Mouse (Mus musculus): ENCODE measurements around the gene Nle1. TPM values are rescaled to one million over a fixed set of nuclear protein-coding genes. Genes with fewer than 3 reads are reported as not detected.
"Not testable (repeated sequence)": the region's sequence is repeated elsewhere in the genome, so short reads cannot be mapped to it uniquely, and the experiment has no call there.

Gene Nle1
- polyA plus RNA-seq, 1 experiment from 2014 or later, result 9.2 TPM

- 2% methylated on average over 75 of the region's 85 CpGs for WGBS (ENCODE audit: insufficient replicate concordance)
- not testable (repeated sequence) for H3K4me1 ChIP-seq (ENCODE audit: insufficient read depth); H3K9me3 ChIP-seq (ENCODE audit: low read length); H3K27ac ChIP-seq (ENCODE audit: low read depth); H3K36me3 ChIP-seq (replicated peaks; ENCODE audit: insufficient read depth, low read length); ATAC-seq; DNase-seq
- Histone ChIP-seq H3K4me3 (ENCODE audit: low read depth, low read length) (peak overlapping the region; percentile 49), H3K27me3 (ENCODE audit: insufficient read depth, low read length) (peaks cover 56% of the 10 kb centered on the region), H3K4me2 (ENCODE audit: low read depth, low read length) (peak overlapping the region; percentile 70), H3K9ac (replicated peaks) (0 out of 2 replicates have a peak overlapping the region, but pooled peaks have one; percentile 26)
Measured at GRCm38 (mm10) chr11:82930391-82930955, 22.3 kb upstream of the Nle1 start.

- Histone ChIP-seq H3K4me3 (ENCODE audit: low read depth, low read length) (no peak overlapping the region), H3K9ac (replicated peaks) (no peak overlapping the region), H3K9me3 (ENCODE audit: low read length) (no peaks in the 10 kb centered on the region), H3K27me3 (ENCODE audit: insufficient read depth, low read length) (peaks cover 56% of the 10 kb centered on the region), H3K4me2 (ENCODE audit: low read depth, low read length) (no peak overlapping the region), H3K27ac (ENCODE audit: low read depth) (no peak overlapping the region), H3K4me1 (ENCODE audit: insufficient read depth) (peaks cover 2% of the 10 kb centered on the region; the same call in 1 of the 2 replicates), H3K36me3 (replicated peaks; ENCODE audit: insufficient read depth, low read length) (no peaks in the 10 kb centered on the region)
- 36% methylated on average over 3 of the region's 3 CpGs for WGBS (ENCODE audit: insufficient replicate concordance)
- TF ChIP-seq EP300 (IDR thresholded peaks at IDR 0.05; ENCODE audit: low read depth) (no peak), CTCF (IDR thresholded peaks at IDR 0.05; ENCODE audit: low read depth) (no peak)
- ATAC-seq (no peak), DNase-seq (no peak)
Measured at GRCm38 (mm10) chr11:82929633-82929950, 21.4 kb upstream of the Nle1 start.

GRCm38 (mm10) chr11:82928897-82929632 is 20.9 kb upstream of the Nle1 start:
- DNase-seq (no peak), ATAC-seq (no peak)
- H3K9me3 ChIP-seq (ENCODE audit: low read length), result no peaks in the 10 kb centered on the region
- TF ChIP-seq CTCF (IDR thresholded peaks at IDR 0.05; ENCODE audit: low read depth), result no peak
- TF ChIP-seq EP300 (IDR thresholded peaks at IDR 0.05; ENCODE audit: low read depth), result no peak
- H3K4me1 ChIP-seq (ENCODE audit: insufficient read depth), result peaks cover 2% of the 10 kb centered on the region; the same call in 1 of the 2 replicates
- no peaks in the 10 kb centered on the region for H3K36me3 ChIP-seq (replicated peaks; ENCODE audit: insufficient read depth, low read length)
- 44% methylated on average over 20 of the region's 20 CpGs for WGBS (ENCODE audit: insufficient replicate concordance)
- H3K27me3 ChIP-seq (ENCODE audit: insufficient read depth, low read length), result peaks cover 50% of the 10 kb centered on the region
- no peak overlapping the region for H3K27ac ChIP-seq (ENCODE audit: low read depth)
- H3K4me3 ChIP-seq (ENCODE audit: low read depth, low read length), result no peak overlapping the region
- H3K9ac ChIP-seq (replicated peaks), result no peak overlapping the region
- no peak overlapping the region for H3K4me2 ChIP-seq (ENCODE audit: low read depth, low read length)

GRCm38 (mm10) chr11:82923910-82924309 is 15.7 kb upstream of the Nle1 start:
- H3K27me3 ChIP-seq (ENCODE audit: insufficient read depth, low read length), result peaks cover 16% of the 10 kb centered on the region; the same call in 1 of the 2 replicates
- not testable (repeated sequence) for ATAC-seq; H3K27ac ChIP-seq (ENCODE audit: low read depth); H3K9ac ChIP-seq (replicated peaks); H3K4me2 ChIP-seq (ENCODE audit: low read depth, low read length); H3K4me1 ChIP-seq (ENCODE audit: insufficient read depth); H3K9me3 ChIP-seq (ENCODE audit: low read length); H3K4me3 ChIP-seq (ENCODE audit: low read depth, low read length); DNase-seq; H3K36me3 ChIP-seq (replicated peaks; ENCODE audit: insufficient read depth, low read length)
- 77% methylated on average over 6 of the region's 6 CpGs for WGBS (ENCODE audit: insufficient replicate concordance)

- Histone ChIP-seq H3K4me2 (ENCODE audit: low read depth, low read length) (no peak overlapping the region), H3K9ac (replicated peaks) (no peak overlapping the region), H3K9me3 (ENCODE audit: low read length) (no peaks in the 10 kb centered on the region), H3K4me1 (ENCODE audit: insufficient read depth) (no peaks in the 10 kb centered on the region), H3K27me3 (ENCODE audit: insufficient read depth, low read length) (peaks cover 15% of the 10 kb centered on the region; the same call in 1 of the 2 replicates), H3K27ac (ENCODE audit: low read depth) (no peak overlapping the region), H3K4me3 (ENCODE audit: low read depth, low read length) (no peak overlapping the region), H3K36me3 (replicated peaks; ENCODE audit: insufficient read depth, low read length) (no peaks in the 10 kb centered on the region)
- DNase-seq (no peak), ATAC-seq (no peak)
- WGBS (ENCODE audit: insufficient replicate concordance), result 68% methylated on average over 4 of the region's 4 CpGs
- TF ChIP-seq EP300 (IDR thresholded peaks at IDR 0.05; ENCODE audit: low read depth) (no peak), CTCF (IDR thresholded peaks at IDR 0.05; ENCODE audit: low read depth) (no peak)
Measured at GRCm38 (mm10) chr11:82921691-82922090, 13.5 kb upstream of the Nle1 start.

- WGBS (ENCODE audit: insufficient replicate concordance), result 48% methylated on average over 10 of the region's 10 CpGs
- Histone ChIP-seq H3K4me2 (ENCODE audit: low read depth, low read length) (no peak overlapping the region), H3K27ac (ENCODE audit: low read depth) (no peak overlapping the region), H3K36me3 (replicated peaks; ENCODE audit: insufficient read depth, low read length) (no peaks in the 10 kb centered on the region), H3K4me1 (ENCODE audit: insufficient read depth) (no peaks in the 10 kb centered on the region), H3K27me3 (ENCODE audit: insufficient read depth, low read length) (peaks cover 15% of the 10 kb centered on the region; the same call in 1 of the 2 replicates), H3K4me3 (ENCODE audit: low read depth, low read length) (no peak overlapping the region), H3K9ac (replicated peaks) (no peak overlapping the region), H3K9me3 (ENCODE audit: low read length) (no peaks in the 10 kb centered on the region)
- ATAC-seq, result peak; percentile 33; the same call in 1 of the 2 replicates
- DNase-seq, result no peak
- no peak for TF ChIP-seq EP300 (IDR thresholded peaks at IDR 0.05; ENCODE audit: low read depth)
- TF ChIP-seq CTCF (IDR thresholded peaks at IDR 0.05; ENCODE audit: low read depth), result no peak
Measured at GRCm38 (mm10) chr11:82920768-82921167, 12.6 kb upstream of the Nle1 start.
